Mouse (Mus musculus) myocyte (in vitro differentiated cells): Measurements from ENCODE around the gene Nsg2.

Experiments used
- MYOG ChIP-seq, 3 experiments: IDR thresholded peaks; one replicate each; pipeline ENCODE4 v1.6.1; 2011; ENCODE audit warnings: control low read depth in 2 of 3, low read depth in 2 of 3, mild to moderate bottlenecking in 2 of 3; ENCODE audit not compliant: insufficient read length in 2 of 3, control insufficient read depth in 1 of 3, insufficient read depth in 1 of 3
- POLR2A ChIP-seq: IDR thresholded peaks from one replicate; pipeline ENCODE4 v1.6.1; 2011; ENCODE audit warnings: low read depth, mild to moderate bottlenecking, control low read depth, moderate library complexity; ENCODE audit not compliant: insufficient read length
- POLR2AphosphoS2 ChIP-seq: IDR thresholded peaks from one replicate; pipeline ENCODE4 v1.6.1; 2011; ENCODE audit warnings: low read depth, control low read depth; ENCODE audit not compliant: insufficient read length
- TCF12 ChIP-seq: IDR thresholded peaks from one replicate; pipeline ENCODE4 v1.6.1; 2011; ENCODE audit warnings: mild to moderate bottlenecking, control low read depth; ENCODE audit not compliant: poor library complexity, insufficient read depth, severe bottlenecking

DNA sequence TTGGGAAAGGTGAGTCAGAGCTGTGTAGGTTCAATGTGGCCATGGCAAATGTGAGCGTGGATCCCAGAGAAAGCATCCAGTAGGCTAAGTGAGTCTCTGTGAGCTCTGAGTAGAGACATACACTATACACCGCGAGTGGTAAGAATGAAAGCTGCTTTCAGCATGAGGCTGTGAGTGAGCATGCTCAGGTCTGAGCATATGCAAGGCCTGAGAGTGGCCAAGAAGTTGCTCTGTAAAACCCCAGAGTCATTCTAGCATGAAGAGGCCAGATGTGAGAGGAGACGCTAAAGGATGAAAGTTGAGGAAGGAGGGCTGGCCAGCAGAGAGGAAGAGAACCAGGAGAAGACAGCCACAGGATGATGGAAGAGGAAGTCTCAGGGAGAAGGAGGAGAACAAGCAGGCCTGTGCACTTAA is 12.8 kb downstream of the Nsg2 start:
- no peak for TF ChIP-seq POLR2A
- TF ChIP-seq MYOG (IDR thresholded peaks at IDR 0.05; ENCODE audit: control insufficient read depth in 1 of 3, insufficient read depth in 1 of 3, insufficient read length in 2 of 3, low read depth in 2 of 3): no peak
- TF ChIP-seq TCF12: no peak
- TF ChIP-seq POLR2AphosphoS2: no peak
